Mouse (Mus musculus) lung, adult 2 months (tissue): Measurements from ENCODE around the gene Cyp26a1. TPM values are rescaled to one million over a fixed set of nuclear protein-coding genes. Genes with fewer than 3 reads are reported as not detected.

Source experiments
- DNase-seq: peaks from one replicate; pipeline ENCODE4 v3.0.0; 2022
- H3K4me1 ChIP-seq: fragments of 200-500 bp; 2 replicates; pipeline ENCODE4 v1.6.1; 2011; ENCODE audit warnings: low read length; ENCODE audit not compliant: control insufficient read depth, insufficient read depth
- H3K4me3 ChIP-seq: fragments of 200-500 bp; replicated peaks from 2 replicates; pipeline ENCODE3; 2011; ENCODE audit warnings: low read depth, mild to moderate bottlenecking, control low read depth, low read length; ENCODE audit errors: extremely low read depth
- CTCF ChIP-seq: fragments of 200-500 bp; IDR thresholded peaks from 2 replicates; pipeline ENCODE4 v1.5.1; 2011; ENCODE audit warnings: mild to moderate bottlenecking, low read length, control low read depth; ENCODE audit not compliant: insufficient read depth
- POLR2A ChIP-seq: fragments of 200-500 bp; IDR thresholded peaks from 2 replicates; pipeline ENCODE4 v1.6.1; 2011; ENCODE audit warnings: low read depth, mild to moderate bottlenecking, control low read depth, low read length, borderline replicate concordance; ENCODE audit errors: extremely low read depth
- WGBS: fragments of 180-500 bp; shearing (Covaris S2); methylation state at CpG from one replicate; pipeline ENCODE4 v1.1.7; 2018; 5-methylcytosine and 5-hydroxymethylcytosine counted together
- polyA plus RNA-seq: library from polyadenylated mRNA; depleted of rRNA; stranded (reverse); fragments of >200 nt; gene quantifications from 2 replicates; pipeline ENCODE4 v1.2.3, GENCODE M21; 2012

Gene Cyp26a1
- polyA plus RNA-seq, 1 experiment: 0.06 TPM

- DNase-seq: no peak
- TF ChIP-seq CTCF: no peak
- no peak for TF ChIP-seq POLR2A
- Histone ChIP-seq H3K4me1 (no peaks in the 10 kb centered on the region), H3K4me3 (no peak overlapping the region)
- WGBS: 3% methylated on average over 18 of the region's 18 CpGs
Observed at GRCm38 (mm10) chr19:37697335-37697636, 312 bp upstream of the Cyp26a1 start.

- no peak for TF ChIP-seq POLR2A
- WGBS: 2% methylated on average over 63 of the region's 63 CpGs
- H3K4me3 ChIP-seq: no peak overlapping the region
- DNase-seq: no peak
- H3K4me1 ChIP-seq: no peaks in the 10 kb centered on the region
Observed at GRCm38 (mm10) chr19:37698273-37699160, 919 bp downstream of the Cyp26a1 start.

GRCm38 (mm10) chr19:37699711-37700110 lies 2.1 kb downstream of the Cyp26a1 start:
- H3K4me1 ChIP-seq: no peaks in the 10 kb centered on the region
- TF ChIP-seq CTCF: no peak
- TF ChIP-seq POLR2A: no peak
- no peak for DNase-seq
- WGBS: 27% methylated on average over 9 of the region's 9 CpGs
- no peak overlapping the region for H3K4me3 ChIP-seq

DNA sequence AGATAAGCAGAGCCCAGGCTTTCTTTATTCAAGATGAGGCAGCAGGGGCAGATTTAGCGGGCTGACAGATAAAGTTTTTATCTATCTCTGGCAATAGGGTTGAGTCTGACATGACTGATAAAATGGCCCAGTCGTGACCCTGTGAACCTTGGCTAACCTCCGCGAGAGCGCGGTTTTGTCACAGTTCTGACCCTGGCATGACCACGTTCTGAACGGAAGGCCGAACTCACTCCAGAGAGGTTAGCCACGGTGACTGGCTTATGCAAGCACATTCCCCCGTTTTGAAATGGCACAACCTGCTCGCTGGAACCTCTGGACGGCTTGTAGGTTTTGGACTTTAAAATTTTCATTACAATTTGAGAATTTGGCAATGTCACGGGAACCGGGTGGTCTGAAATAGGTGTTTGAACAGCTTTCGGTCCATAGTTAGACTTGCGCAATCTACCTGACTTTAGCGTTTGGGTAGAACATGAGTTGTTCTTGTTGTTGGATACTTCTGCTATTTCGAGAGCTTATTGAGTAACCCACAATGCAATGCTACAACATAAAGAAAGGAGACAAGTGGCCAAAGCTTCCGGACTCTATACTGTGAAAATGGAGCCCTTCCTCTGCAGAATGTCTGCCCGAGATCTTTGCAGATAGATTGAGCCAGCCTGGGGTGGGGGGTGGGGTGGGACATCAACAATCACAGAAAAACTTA lies 4.9 kb downstream of the Cyp26a1 start:
- Histone ChIP-seq H3K4me3 (no peak overlapping the region), H3K4me1 (no peaks in the 10 kb centered on the region)
- 40% methylated on average over 21 of the region's 21 CpGs for WGBS
- no peak for TF ChIP-seq CTCF
- TF ChIP-seq POLR2A: no peak
- DNase-seq: no peak

GRCm38 (mm10) chr19:37703902-37704509 lies 6.4 kb downstream of the Cyp26a1 start:
- DNase-seq: peak; percentile 72
- Histone ChIP-seq H3K4me1 (no peaks in the 10 kb centered on the region), H3K4me3 (no peak overlapping the region)
- WGBS: 6% methylated on average over 3 of the region's 3 CpGs
- TF ChIP-seq POLR2A (no peak), CTCF (peak; percentile 72)

- no peak for DNase-seq
- no peak for TF ChIP-seq POLR2A
- WGBS: 79% methylated on average over 5 of the region's 5 CpGs
- Histone ChIP-seq H3K4me1 (no peaks in the 10 kb centered on the region), H3K4me3 (no peak overlapping the region)
Observed at GRCm38 (mm10) chr19:37705722-37706121, 8.1 kb downstream of the Cyp26a1 start.

GRCm38 (mm10) chr19:37714681-37715080 lies 17.1 kb downstream of the Cyp26a1 start:
- H3K4me1 ChIP-seq: no peaks in the 10 kb centered on the region
- WGBS: 60% methylated on average over 10 of the region's 10 CpGs
- TF ChIP-seq CTCF (no peak), POLR2A (no peak)
- no peak overlapping the region for H3K4me3 ChIP-seq
- DNase-seq: no peak

DNA sequence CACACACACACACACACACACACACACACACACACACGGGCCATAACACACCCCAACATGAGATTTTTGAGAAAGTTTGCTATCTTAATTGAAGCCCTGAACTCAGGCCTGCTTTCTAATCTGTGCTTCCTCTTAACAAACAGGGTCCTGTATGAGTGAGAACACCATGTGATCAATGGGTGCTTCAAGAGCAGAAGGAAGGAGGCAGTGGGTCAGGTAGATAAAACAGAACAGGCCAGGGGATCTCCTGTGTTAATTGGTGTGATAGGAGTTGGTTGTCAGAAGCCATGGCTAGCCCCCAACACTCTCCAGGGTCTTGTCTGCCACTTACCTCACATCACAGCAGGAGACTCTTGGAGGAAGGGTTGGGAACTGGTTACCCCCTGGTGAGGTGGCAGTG lies 18.4 kb downstream of the Cyp26a1 start:
- Histone ChIP-seq H3K4me1 (no peaks in the 10 kb centered on the region), H3K4me3 (no peak overlapping the region)
- no peak for DNase-seq
- no peak for TF ChIP-seq POLR2A
- TF ChIP-seq CTCF: no peak
- WGBS: 59% methylated on average over 1 of the region's 1 CpGs

- H3K4me3 ChIP-seq: no peak overlapping the region
- TF ChIP-seq POLR2A (no peak), CTCF (no peak)
- 85% methylated on average over 12 of the region's 12 CpGs for WGBS
- no peaks in the 10 kb centered on the region for H3K4me1 ChIP-seq
- DNase-seq: no peak
Observed at GRCm38 (mm10) chr19:37716524-37717175, 19.1 kb downstream of the Cyp26a1 start.
